Mouse (Mus musculus) spleen, postnatal 4 days (tissue): ENCODE measurements around the gene Nrbf2.

Experiments used
- DNase-seq, 2 experiments: peaks; one replicate each; pipeline ENCODE4 v3.0.0; 2022; ENCODE audit warnings: low spot score in 2 of 2

The Nrbf2 gene

GRCm38 (mm10) chr10:67216872-67217271 is 68.2 kb downstream of the Nrbf2 start:
- DNase-seq, result no peak
